Mouse (Mus musculus): ENCODE data around the gene Hcar2. TPM values are rescaled to one million over a fixed set of nuclear protein-coding genes. Genes with fewer than 3 reads are reported as not detected.

The Hcar2 gene
- total RNA-seq, 2 experiments from 2014 or later = not detected

Other genes starting within 250 kb of the Hcar2 start
- gene Clip1, start 180.9 kb downstream of the Hcar2 start, total RNA-seq (2021) = 100 to 1,000 TPM; 326 to 336 TPM
- gene Zcchc8, start 144.4 kb downstream of the Hcar2 start, total RNA-seq (2021) = 10 to 100 TPM; 16.2 to 18.0 TPM
- gene Rsrc2, start 116.1 kb downstream of the Hcar2 start, total RNA-seq (2021) = 10 to 100 TPM; 38.5 to 39.8 TPM
- under 1 TPM; 0.09 to 0.14 TPM for gene Kntc1, start 115.8 kb downstream of the Hcar2 start, total RNA-seq (2021)
- gene Hcar1, start 14.5 kb upstream of the Hcar2 start, total RNA-seq (2021) = under 1 TPM; 0.21 to 0.36 TPM
- gene Denr, start 41.7 kb upstream of the Hcar2 start, total RNA-seq (2021) = 10 to 100 TPM; 48.6 to 59.9 TPM
- not detected for gene Gm43518, start 61.9 kb upstream of the Hcar2 start, total RNA-seq (2021)
- gene Ccdc62, start 65.2 kb upstream of the Hcar2 start, total RNA-seq (2021) = 1 to 10 TPM; 1.4 to 1.6 TPM
- 10 to 100 TPM in 1 of 2 experiments, 1 to 10 TPM in 1; 9.4 to 19.6 TPM for gene Hip1r, start 108.1 kb upstream of the Hcar2 start, total RNA-seq (2021)
- 1 to 10 TPM; 5.7 to 6.6 TPM for gene Vps37b, start 166.8 kb upstream of the Hcar2 start, total RNA-seq (2021)
- gene Abcb9, start 230.3 kb upstream of the Hcar2 start, total RNA-seq (2021) = 1 to 10 TPM; 8.4 to 8.9 TPM
- gene Ogfod2, start 246.8 kb upstream of the Hcar2 start, total RNA-seq (2021) = 10 to 100 TPM; 13.2 to 14.5 TPM